Mouse (Mus musculus): Measurements from ENCODE around the gene Olfr804.

DNA sequence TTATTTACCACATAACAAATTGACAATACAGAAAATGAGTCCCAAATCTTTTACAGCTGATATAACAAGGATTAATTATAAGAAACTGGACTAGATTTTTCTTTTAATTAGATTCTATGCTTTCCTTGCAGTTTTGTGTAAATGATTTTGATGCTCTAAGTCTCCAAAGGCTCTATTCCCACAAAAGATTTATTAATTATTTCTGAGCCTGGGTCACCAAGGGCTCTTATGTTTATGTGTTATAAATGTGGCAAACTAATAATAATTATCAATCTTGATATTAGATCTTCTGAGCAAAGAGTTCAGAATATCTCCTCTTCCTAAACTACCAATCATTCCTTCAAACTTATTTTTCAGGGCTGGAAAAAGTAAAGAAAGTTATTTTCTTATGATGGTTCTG is 45.6 kb upstream of the Olfr804 start, which contains the start of gene Olfr800:
- TF ChIP-seq CTCF (IDR thresholded peaks at IDR 0.05; ENCODE audit: low read depth, low read length) (no peak), POLR2A (IDR thresholded peaks at IDR 0.05; ENCODE audit: extremely low read depth, insufficient read depth, low read length) (no peak)
